Mouse (Mus musculus) heart, adult 18-20 months (tissue): Measurements from ENCODE around the gene Xkr7. TPM values are rescaled to one million over a fixed set of nuclear protein-coding genes. Genes with fewer than 3 reads are reported as not detected.

Experiments used
- DNase-seq, 2 experiments: peaks; one replicate each; pipeline ENCODE4 v3.0.0; 2021 to 2022; ENCODE audit warnings: mixed read lengths in 1 of 2
- total RNA-seq, 2 experiments: library from RNA; stranded (reverse); gene quantifications; 2 replicates each; pipeline ENCODE4 v1.2.3; 2021

Xkr7 gene
- total RNA-seq, 2 experiments from 2014 or later, result not detected

DNA sequence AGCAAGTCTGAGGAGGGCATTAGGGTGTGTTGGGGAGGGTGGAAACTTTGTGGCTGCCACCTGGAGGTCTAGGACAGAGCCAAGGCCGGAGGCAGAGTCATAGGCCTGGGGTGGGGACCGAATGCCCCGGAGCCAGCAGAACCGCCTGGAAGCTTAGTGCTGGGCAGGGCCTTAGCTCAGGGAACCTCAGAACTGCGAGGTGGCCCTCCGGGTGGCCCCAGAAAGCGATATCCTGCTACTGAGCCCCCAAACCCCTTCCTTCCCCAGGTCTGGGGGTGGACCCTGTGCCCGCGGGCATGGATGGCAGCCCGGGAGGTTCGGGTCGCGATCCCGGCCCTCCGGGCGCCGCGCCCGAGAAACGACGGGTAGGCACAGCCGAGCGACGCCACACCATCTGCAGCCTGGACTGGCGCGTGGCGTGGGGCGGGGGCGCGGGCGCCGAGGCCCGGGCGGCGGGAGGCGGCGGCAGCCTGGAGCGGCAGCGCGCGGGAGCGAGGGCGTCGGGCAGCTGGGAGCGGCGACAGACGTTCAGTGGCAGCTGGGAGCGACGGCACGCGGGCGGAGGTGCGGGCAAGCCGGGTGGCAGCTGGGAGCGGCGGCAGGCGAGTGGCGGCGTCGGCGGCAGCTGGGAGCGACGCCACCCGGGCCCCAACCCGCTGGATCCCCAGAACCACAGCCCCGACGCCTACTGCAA is 40.0 kb downstream of the Xkr7 start:
- no peak for DNase-seq

DNA sequence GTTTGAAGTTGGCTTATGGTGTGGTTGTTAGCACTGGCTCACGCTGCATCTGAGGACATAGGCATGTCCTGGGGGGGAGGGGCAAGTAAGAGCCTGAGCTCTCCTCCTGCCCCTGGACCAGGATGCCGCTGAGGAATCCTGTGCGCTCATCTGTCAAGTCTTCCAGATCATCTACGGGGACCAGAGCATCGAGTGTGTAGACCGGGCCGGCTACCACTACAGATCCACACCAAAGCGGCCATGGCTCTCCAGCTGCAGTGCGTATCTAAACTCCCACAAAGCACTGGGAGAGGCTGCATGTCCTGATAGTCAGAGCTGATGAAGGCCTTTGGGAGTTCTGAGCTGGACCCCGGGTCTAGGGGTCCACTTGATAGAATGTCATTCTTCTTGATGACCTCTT is 43.0 kb downstream of the Xkr7 start:
- DNase-seq, result no peak

DNA sequence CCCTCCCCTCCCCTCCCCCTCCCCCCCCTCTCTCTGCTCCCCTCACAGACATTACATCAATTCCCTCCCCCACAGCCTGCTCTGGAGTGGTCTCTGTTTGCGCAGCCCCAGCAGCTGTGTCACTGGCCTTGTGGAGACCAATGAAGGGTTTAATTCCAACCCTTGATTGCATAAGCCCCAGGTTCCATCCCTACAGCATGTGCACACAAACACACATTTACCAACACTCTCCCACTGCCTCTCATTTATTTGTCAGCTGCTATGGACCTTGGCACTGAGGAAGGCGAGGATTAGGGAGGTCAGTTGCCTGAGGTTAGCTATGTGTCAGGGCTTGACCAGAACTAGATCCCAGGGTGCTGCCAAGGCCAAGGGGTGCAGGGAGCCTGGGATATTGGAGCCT is 44.3 kb downstream of the Xkr7 start:
- no peak for DNase-seq

DNA sequence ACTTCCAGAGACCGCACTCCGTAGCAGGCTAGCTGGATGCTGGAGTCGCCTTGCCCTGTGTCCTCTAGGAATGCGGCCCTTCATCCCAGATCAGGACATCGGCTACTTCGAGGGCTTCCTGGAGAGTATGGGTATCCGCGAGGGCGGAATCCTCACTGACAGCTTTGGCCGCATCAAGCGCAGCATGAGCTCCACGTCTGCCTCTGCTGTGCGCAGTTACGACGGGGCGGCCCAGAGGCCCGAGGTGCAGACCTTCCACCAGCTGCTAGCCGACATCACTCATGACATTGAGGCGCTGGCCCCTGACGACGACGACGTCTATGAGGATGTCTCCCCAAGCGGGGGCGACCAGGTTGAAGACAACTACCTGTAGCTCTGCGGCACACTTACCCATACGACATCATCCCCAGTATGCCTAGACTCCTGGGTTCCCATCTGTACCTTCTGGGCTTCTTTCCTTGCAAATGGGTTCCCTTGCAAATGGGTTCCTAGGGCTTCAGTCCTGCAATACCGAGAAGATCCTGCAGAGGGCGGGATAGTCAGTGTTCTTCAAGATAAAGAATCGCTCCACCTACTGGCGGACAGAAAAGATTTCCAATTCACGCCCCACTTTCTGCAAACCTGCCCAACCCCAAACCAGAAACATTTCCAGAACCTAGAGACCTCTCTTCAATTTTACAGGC is 49.3 kb downstream of the Xkr7 start:
- DNase-seq, result peak; percentile 78 to 91

DNA sequence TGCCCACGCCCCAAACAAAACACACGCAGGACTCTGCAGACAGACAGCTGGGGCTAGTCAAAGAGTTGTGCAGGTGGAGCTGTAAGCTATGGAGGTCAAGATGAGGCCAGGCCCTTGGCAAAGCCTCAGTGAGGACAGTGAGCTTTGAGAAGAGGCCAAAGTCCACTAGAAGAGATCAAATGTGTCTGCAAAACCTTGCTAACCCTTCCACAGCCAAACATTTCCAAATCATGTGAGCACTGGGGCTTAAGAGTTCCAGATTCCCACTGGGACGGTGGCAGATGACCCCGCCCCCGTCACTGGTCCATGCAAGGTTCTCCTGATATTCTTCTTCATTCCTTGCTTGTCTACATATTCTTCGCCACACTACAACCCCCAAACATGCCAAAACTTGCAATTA is 50.2 kb downstream of the Xkr7 start:
- DNase-seq, result no peak

DNA sequence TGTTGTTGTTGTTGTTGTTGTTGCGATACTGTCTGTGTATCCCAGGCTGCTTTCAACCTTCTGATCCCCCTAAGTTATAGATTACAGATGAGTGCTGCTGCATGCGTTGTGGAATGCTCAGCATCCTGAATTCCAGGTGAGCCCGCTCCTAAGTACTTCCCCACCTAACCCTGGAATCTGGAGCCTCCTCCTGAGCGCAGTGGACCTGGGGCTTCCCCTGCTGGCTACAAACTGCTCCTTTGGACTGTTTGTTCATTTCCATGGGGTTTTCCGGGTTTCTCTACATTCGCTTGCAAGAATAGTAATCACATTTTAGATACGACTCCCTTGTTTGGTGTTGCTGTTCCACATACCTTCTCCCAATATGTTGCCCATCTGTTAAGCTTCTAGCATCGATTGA is 51.6 kb downstream of the Xkr7 start:
- DNase-seq, result no peak

DNA sequence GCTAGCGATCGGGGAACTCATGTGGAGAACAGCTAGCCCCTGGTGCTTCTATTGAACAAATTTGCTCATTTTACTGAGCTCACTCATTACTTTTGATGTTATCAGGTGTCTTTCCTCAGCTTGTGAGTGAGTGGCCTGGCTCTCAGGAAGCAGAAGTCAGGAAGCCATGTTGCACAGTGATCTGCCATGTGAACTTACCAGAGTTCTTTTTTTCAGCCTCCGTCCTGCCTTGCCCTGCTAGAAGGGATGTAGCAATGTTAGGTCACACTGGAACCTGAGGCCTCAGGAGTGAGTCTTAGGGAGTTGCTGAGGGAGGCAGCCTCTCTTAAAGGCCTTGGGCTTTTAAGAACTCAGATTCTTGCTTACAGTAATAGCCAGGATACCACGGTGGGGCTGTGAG is 52.2 kb downstream of the Xkr7 start:
- no peak for DNase-seq

DNA sequence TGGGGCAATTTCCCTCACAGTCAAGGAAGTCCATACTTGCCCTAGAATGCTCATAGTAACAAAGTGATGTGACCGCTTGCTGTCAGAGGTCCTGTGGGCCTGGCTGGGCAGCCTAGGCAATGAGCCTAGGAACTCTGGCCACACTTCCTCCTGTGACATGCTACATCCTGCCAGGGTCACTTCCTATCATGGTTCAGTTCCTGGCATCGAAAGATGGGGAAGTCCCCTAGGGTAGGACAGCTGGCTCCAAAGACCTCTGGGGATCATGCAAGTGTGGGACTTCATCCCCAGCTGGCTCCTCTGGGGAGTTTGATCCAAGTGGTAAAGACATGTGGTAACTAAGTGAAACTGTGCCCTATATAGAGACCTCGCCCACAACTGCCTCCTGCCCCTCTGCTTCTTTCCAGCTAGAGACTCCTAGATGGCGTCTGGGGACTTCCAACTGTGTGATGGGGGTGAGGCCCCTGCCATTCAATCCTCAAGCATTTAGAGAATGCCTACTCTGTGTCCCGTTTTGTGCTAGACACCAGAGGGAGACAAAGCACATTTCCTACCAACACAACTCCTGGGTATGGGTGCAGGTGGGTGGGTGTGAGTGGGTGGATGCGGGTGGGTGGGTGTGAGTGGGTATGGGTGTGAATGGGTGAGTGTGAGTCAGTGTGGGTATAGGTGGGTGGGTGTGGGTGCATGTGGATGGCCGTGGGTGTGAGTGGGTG is 52.8 kb downstream of the Xkr7 start:
- peak; percentile 37 to 78 for DNase-seq

DNA sequence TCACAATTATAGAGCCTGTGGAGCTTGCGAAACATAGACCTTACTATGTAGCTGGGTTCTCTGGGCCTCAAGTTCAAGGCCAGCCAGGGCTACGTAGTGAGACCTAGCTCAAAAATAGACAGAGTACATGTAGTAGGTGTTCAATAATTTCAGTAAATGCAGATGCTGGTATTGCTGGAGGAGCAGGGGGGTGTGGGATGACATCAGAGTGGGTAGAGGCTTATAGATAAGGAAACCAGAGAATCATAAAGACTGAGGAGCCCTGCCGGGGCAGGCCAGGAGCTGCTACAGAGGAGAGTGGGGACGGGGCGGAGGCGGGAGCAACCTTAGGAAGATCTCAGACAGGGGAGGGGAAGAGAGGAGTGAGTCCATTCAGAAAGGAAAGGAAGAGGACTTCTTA is 53.9 kb downstream of the Xkr7 start:
- no peak for DNase-seq

DNA sequence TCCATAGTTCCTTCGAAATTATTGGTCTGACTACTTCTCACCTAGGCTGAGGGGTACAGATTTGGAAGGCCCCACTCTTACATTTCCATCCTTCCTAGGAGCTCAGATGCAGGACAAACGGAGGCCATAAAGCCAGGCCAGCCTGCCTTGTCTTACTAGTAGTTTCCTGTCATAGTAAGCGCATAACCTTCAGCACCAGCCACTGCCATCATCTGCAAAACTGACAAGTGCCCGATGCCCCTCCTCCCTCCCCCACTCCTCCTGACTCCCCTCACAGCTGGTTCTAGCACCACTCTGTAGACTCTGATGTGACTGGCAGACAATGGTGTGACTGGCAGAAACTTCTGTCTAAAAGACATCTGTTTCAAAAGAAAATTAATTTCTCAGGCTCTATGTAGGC is 54.5 kb downstream of the Xkr7 start:
- DNase-seq, result no peak

DNA sequence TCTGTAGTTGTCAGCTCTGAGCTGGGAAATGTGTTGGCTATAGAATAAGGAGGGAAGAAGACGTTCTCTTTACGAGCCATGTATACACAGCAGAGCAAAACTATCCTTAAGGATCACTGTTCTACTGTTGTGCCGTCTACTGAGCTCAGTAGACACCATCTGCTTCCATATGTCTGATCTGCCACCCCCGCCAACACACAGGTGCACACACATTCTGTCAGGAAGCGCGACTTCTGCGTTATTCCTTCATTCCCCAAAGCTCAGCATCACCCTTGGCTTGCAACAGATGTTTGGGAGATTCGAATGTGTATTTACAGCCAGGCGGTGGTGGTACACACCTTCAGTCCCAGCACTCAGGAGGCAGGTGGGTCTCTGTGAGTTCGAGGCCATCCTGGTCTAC is 55.4 kb downstream of the Xkr7 start:
- DNase-seq, result no peak

DNA sequence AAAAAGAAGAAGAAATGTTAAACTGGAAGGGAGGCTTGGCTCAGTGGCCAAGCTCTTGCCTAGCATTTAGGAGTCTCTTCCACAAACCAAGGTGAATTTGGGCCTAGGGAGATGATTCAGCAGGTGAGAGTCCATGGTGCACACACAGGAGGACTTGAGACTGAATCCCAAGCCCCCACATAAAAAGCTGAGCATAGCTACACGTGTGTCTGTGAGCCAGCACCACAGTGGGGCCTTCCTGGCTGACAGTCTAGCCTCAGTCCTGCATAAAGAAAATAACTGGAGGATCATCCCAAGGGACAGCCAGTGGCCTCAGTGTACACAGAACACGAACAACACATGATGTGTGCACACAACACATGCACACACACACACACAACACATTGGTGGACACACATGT is 57.7 kb downstream of the Xkr7 start:
- DNase-seq, result no peak

DNA sequence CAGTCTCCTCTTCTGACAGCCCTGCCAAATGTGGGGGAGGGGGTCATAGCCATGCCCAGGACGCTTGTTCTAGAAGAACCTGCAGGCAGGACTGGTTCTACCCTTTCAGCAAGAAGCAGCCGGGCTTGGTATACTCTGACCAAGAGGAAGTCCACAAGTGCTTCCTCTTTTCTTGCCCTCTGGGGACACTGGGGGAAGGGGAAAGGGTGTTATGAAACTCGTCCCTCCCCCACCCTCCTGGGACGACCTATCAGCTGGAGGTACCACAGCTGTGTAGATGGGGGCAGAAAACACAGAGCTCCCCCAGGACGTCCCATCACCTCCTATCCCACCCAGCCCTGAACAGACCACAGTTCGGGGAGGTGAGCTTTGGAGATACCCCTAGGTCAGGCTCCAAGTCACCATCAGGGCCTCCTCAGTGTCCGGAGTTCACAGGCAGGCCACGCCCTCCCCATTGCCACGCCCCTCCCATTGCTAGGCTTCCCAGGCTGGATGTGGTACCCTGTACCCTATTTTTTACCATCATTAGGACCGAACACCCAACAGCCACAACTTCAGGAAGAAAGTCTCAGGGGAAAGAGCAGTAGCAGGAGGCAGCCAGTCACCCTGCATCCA is 59.0 kb downstream of the Xkr7 start:
- DNase-seq, result peak; percentile 52 to 83

Other genes starting within 250 kb of the Xkr7 start
- gene Bcl2l1, start 200.1 kb upstream of the Xkr7 start, total RNA-seq, result 100 to 1,000 TPM in 1 of 2 experiments, 10 to 100 TPM in 1; 77.8 to 111 TPM
- 1 to 10 TPM in 1 of 2 experiments, under 1 TPM in 1; 0.90 to 1.0 TPM for gene Tpx2, start 183.9 kb upstream of the Xkr7 start, total RNA-seq
- under 1 TPM in 1 of 2 experiments, not detected in 1; 0.13 TPM for gene Mylk2, start 120.5 kb upstream of the Xkr7 start, total RNA-seq
- 1 to 10 TPM; 2.2 to 2.6 TPM for gene Foxs1, start 98.6 kb upstream of the Xkr7 start, total RNA-seq
- not detected for gene Dusp15, start 80.2 kb upstream of the Xkr7 start, total RNA-seq
- gene Ttll9, start 69.4 kb upstream of the Xkr7 start, total RNA-seq, result not detected
- gene Pdrg1, start 16.4 kb upstream of the Xkr7 start, total RNA-seq, result 100 to 1,000 TPM; 136 to 152 TPM
- gene Ccm2l, start 34.1 kb downstream of the Xkr7 start, total RNA-seq, result 10 to 100 TPM; 12.6 to 15.5 TPM
- gene Hck, start 76.6 kb downstream of the Xkr7 start, total RNA-seq, result 1 to 10 TPM; 1.3 to 1.9 TPM
- gene Tm9sf4, start 129.5 kb downstream of the Xkr7 start, total RNA-seq, result 10 to 100 TPM; 36.6 to 44.4 TPM
- 1 to 10 TPM in 1 of 2 experiments, under 1 TPM in 1; 0.77 to 1.2 TPM for gene Tspyl3, start 193.6 kb downstream of the Xkr7 start, total RNA-seq
- gene Plagl2, start 209.6 kb downstream of the Xkr7 start, total RNA-seq, result 1 to 10 TPM; 3.3 to 4.2 TPM
- 10 to 100 TPM; 13.6 to 13.9 TPM for gene Pofut1, start 209.7 kb downstream of the Xkr7 start, total RNA-seq